Mouse (Mus musculus) midbrain, embryonic 14.5 days (tissue): ENCODE results near the gene Galnt11. TPM values are rescaled to one million over a fixed set of nuclear protein-coding genes. Genes with fewer than 3 reads are reported as not detected.
"Not testable (repeated sequence)": the region's sequence is repeated elsewhere in the genome, so short reads cannot be mapped to it uniquely, and the experiment has no call there.

ENCODE experiments used
- ATAC-seq: fragments of 200-750 bp; cut with Nextera tagmentation; 2 replicates; pipeline ENCODE4 v1.8.0; 2017; ENCODE audit warnings: moderate number of reproducible peaks, moderate library complexity; ENCODE audit not compliant: low FRiP score, low TSS enrichment
- DNase-seq: peaks from one replicate; pipeline ENCODE4 v3.0.0-alpha.2; 2015
- H3K27ac ChIP-seq: fragments of 300-500 bp; sonication (generic); replicated peaks from 2 replicates; pipeline ENCODE4 v1.5.1; 2014; ENCODE audit warnings: mild to moderate bottlenecking, low read depth, low read length, moderate library complexity
- H3K27me3 ChIP-seq: fragments of 300-500 bp; sonication (generic); 2 replicates; pipeline ENCODE4 v1.6.1; 2014; ENCODE audit warnings: low read length, control low read depth, mixed read lengths; ENCODE audit not compliant: control insufficient read depth, insufficient read depth
- H3K36me3 ChIP-seq: fragments of 300-500 bp; sonication (generic); 2 replicates; pipeline ENCODE4 v1.6.1; 2014; ENCODE audit warnings: low read length, control low read depth; ENCODE audit not compliant: control insufficient read depth, insufficient read depth
- H3K4me1 ChIP-seq: fragments of 300-500 bp; sonication (generic); 2 replicates; pipeline ENCODE4 v1.6.1; 2014; ENCODE audit warnings: mild to moderate bottlenecking, antibody characterized with exemption, low read length, control low read depth; ENCODE audit not compliant: control insufficient read depth, insufficient read depth
- H3K4me2 ChIP-seq: fragments of 300-500 bp; sonication (generic); 2 replicates; pipeline ENCODE4 v1.6.1; 2014; ENCODE audit warnings: mild to moderate bottlenecking, low read length, moderate library complexity
- H3K4me3 ChIP-seq: fragments of 300-500 bp; sonication (generic); replicated peaks from 2 replicates; pipeline ENCODE4 v1.5.1; 2014; ENCODE audit warnings: low read depth, low read length
- H3K9ac ChIP-seq: fragments of 300-500 bp; sonication (generic); replicated peaks from 2 replicates; pipeline ENCODE4 v1.6.1; 2014; ENCODE audit warnings: mild to moderate bottlenecking, low read length, moderate library complexity
- H3K9me3 ChIP-seq: fragments of 300-500 bp; sonication (generic); 2 replicates; pipeline ENCODE4 v1.6.1; 2016; ENCODE audit warnings: low read length, control low read depth, mixed read lengths; ENCODE audit not compliant: control insufficient read depth
- WGBS: fragments of 180-500 bp; shearing (Covaris S2); extraction: QIAGEN DNeasy Blood & Tissue Kit; methylation state at CpG from one replicate; pipeline ENCODE4 v1.1.7; 2014; 5-methylcytosine and 5-hydroxymethylcytosine counted together
- polyA plus RNA-seq: library from polyadenylated mRNA; unstranded; fragments of >200 nt; fragmentation: Nextera tagmentation; extraction: Ambion mirVana; gene quantifications from 2 replicates; pipeline ENCODE4 v1.2.1, GENCODE M21; 2014

Galnt11 gene
- 42.5 and 50.0 TPM in 2 replicates for polyA plus RNA-seq

- no peaks in the 10 kb centered on the region for H3K36me3 ChIP-seq
- no peaks in the 10 kb centered on the region for H3K9me3 ChIP-seq
- peak within 1 kb of the TSS; percentile 93 for H3K27ac ChIP-seq
- H3K4me3 ChIP-seq = peak within 1 kb of the TSS; percentile 67
- H3K9ac ChIP-seq = peak within 1 kb of the TSS; percentile 84
- no peaks in the 10 kb centered on the region for H3K27me3 ChIP-seq
- ATAC-seq = no peak
- WGBS = 89% methylated on average over 3 of the region's 3 CpGs
- H3K4me2 ChIP-seq = peak within 1 kb of the TSS; percentile 66
- peaks cover 15% of the 10 kb centered on the region for H3K4me1 ChIP-seq
- no peak for DNase-seq
Measured at GRCm38 (mm10) chr5:25221604-25222003, at the start of gene Galnt11. Galnt11 (plus strand) TSS chr5:25221904.

- not testable (repeated sequence) for DNase-seq, H3K27ac ChIP-seq, H3K27me3 ChIP-seq, H3K4me2 ChIP-seq, H3K4me1 ChIP-seq, H3K9me3 ChIP-seq, H3K9ac ChIP-seq, H3K36me3 ChIP-seq, ATAC-seq, H3K4me3 ChIP-seq
- WGBS = 93% methylated on average over 5 of the region's 5 CpGs
Measured at GRCm38 (mm10) chr5:25177937-25178336, 43.8 kb upstream of the Galnt11 start.

DNA sequence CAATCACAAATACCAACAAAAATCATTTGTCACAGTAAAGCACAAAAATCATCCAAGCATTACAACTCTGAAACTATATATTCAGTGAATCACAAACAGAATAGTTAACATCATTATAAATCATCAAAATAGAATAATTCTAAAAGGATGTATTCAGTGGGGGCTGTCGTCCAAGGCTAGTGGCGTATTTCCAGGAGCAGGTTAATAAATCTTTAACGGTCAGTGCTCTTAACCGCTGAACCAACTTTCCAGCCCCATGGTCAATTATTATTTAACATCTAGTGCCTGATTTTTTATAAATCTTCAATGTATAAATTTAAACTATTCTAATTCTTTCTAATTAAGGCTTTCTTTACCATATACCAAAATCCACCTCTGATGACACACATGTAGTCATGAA lies 43.2 kb upstream of the Galnt11 start:
- H3K27me3 ChIP-seq, H3K4me1 ChIP-seq, H3K9ac ChIP-seq, H3K36me3 ChIP-seq, ATAC-seq, H3K9me3 ChIP-seq, DNase-seq, H3K27ac ChIP-seq, H3K4me3 ChIP-seq, H3K4me2 ChIP-seq: not testable (repeated sequence)
- WGBS = 95% methylated on average over 4 of the region's 4 CpGs

GRCm38 (mm10) chr5:25179284-25179683 lies 42.4 kb upstream of the Galnt11 start:
- no peaks in the 10 kb centered on the region for H3K36me3 ChIP-seq
- H3K4me1 ChIP-seq = no peaks in the 10 kb centered on the region
- no peaks in the 10 kb centered on the region for H3K27me3 ChIP-seq
- ATAC-seq (no peak), DNase-seq (no peak)
- H3K4me3 ChIP-seq = no peak overlapping the region
- WGBS = 95% methylated on average over 4 of the region's 4 CpGs
- no peak overlapping the region for H3K27ac ChIP-seq
- H3K4me2 ChIP-seq = no peak overlapping the region
- no peak overlapping the region for H3K9ac ChIP-seq
- H3K9me3 ChIP-seq = no peaks in the 10 kb centered on the region

DNA sequence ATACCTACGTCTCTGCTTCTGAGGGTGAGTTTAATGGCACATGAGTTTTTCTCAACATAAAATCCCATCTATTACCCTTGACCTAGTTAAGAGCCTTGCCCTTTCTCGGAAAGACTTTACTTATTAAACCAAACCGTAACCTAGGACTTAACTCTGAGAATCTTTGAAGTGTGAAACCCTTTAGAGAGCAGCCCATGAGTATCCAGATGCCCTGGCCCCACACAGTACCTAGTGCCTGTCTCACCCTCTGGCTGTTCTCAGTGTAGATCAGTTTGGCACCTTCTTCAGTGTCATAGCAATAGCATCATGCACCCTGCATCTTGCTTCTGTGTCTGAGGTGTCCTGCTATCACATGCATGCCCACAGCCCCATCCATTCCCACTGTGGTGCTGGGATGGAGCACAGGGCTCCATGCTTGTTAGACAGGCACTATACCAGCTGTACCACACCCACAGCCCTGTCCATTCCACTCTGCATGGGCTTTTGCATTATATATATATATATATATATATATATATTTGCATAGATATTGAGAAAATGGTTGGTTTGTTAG lies 41.7 kb upstream of the Galnt11 start:
- no peak overlapping the region for H3K27ac ChIP-seq
- H3K4me2 ChIP-seq = no peak overlapping the region
- no peak overlapping the region for H3K4me3 ChIP-seq
- DNase-seq = no peak
- H3K36me3 ChIP-seq = no peaks in the 10 kb centered on the region
- 91% methylated on average over 3 of the region's 3 CpGs for WGBS
- no peaks in the 10 kb centered on the region for H3K4me1 ChIP-seq
- H3K9me3 ChIP-seq = no peaks in the 10 kb centered on the region
- H3K9ac ChIP-seq = no peak overlapping the region
- no peaks in the 10 kb centered on the region for H3K27me3 ChIP-seq
- ATAC-seq = no peak

GRCm38 (mm10) chr5:25181004-25181531 lies 40.6 kb upstream of the Galnt11 start, which contains the start of gene Galntl5:
Galntl5 (plus strand) TSS chr5:25181460.
- DNase-seq (no peak), ATAC-seq (no peak)
- H3K9ac ChIP-seq = no peak within 1 kb of the TSS
- WGBS = 91% methylated on average over 1 of the region's 1 CpGs
- no peak within 1 kb of the TSS for H3K4me3 ChIP-seq
- H3K36me3 ChIP-seq = no peaks in the 10 kb centered on the region
- no peak within 1 kb of the TSS for H3K27ac ChIP-seq
- no peaks in the 10 kb centered on the region for H3K9me3 ChIP-seq
- H3K4me1 ChIP-seq = no peaks in the 10 kb centered on the region
- no peak within 1 kb of the TSS for H3K4me2 ChIP-seq
- no peaks in the 10 kb centered on the region for H3K27me3 ChIP-seq

GRCm38 (mm10) chr5:25183595-25183994 lies 38.1 kb upstream of the Galnt11 start:
- Histone ChIP-seq H3K27me3 (no peaks in the 10 kb centered on the region), H3K4me3 (no peak overlapping the region), H3K27ac (no peak overlapping the region), H3K4me2 (no peak overlapping the region), H3K4me1 (no peaks in the 10 kb centered on the region), H3K36me3 (no peaks in the 10 kb centered on the region), H3K9me3 (no peaks in the 10 kb centered on the region), H3K9ac (no peak overlapping the region)
- ATAC-seq = no peak
- no peak for DNase-seq
- WGBS = 82% methylated on average over 4 of the region's 4 CpGs

DNA sequence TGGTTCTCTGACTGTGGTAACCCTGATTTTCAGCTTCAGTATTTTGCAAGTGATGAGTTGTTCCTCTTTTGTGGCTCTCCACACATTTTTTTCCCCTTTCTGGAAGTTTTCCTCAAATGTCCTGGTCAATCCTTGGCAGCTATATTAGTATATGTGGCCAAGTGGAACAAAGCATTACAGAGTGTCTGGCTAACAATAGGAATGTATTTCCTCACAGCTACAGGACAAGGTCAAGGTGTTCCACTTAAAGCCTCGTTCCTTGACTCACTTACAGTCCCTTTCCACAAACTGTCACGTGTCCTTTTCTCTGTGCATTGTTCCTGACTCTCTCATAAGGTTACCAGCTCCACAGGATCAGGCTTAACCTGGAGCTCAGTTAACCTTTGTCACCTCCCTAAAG lies 37.1 kb upstream of the Galnt11 start:
- no peaks in the 10 kb centered on the region for H3K27me3 ChIP-seq
- ATAC-seq (no peak), DNase-seq (no peak)
- WGBS = 55% methylated on average over 2 of the region's 2 CpGs
- H3K4me1 ChIP-seq = no peaks in the 10 kb centered on the region
- no peak overlapping the region for H3K4me2 ChIP-seq
- no peak overlapping the region for H3K9ac ChIP-seq
- H3K27ac ChIP-seq = no peak overlapping the region
- H3K36me3 ChIP-seq = no peaks in the 10 kb centered on the region
- no peak overlapping the region for H3K4me3 ChIP-seq
- no peaks in the 10 kb centered on the region for H3K9me3 ChIP-seq

GRCm38 (mm10) chr5:25187727-25188126 lies 34.0 kb upstream of the Galnt11 start:
- ATAC-seq (no peak), DNase-seq (no peak)
- Histone ChIP-seq H3K36me3 (no peaks in the 10 kb centered on the region), H3K4me3 (no peak overlapping the region), H3K27ac (no peak overlapping the region), H3K27me3 (no peaks in the 10 kb centered on the region), H3K4me2 (no peak overlapping the region), H3K4me1 (no peaks in the 10 kb centered on the region), H3K9me3 (no peaks in the 10 kb centered on the region), H3K9ac (no peak overlapping the region)
